Mouse (Mus musculus) testis, adult 2 months (tissue): ENCODE results near the gene Hist1h1d.

Experiments
- CTCF ChIP-seq: fragments of 200-500 bp; IDR thresholded peaks from 2 replicates; pipeline ENCODE4 v1.5.1; 2012; ENCODE audit warnings: low read depth, mild to moderate bottlenecking, inconsistent platforms, low read length, moderate library complexity; ENCODE audit not compliant: control insufficient read depth, insufficient read depth, insufficient replicate concordance
- POLR2A ChIP-seq: fragments of 200-500 bp; IDR thresholded peaks from 2 replicates; pipeline ENCODE4 v1.6.1; 2012; ENCODE audit warnings: low read depth, mild to moderate bottlenecking, inconsistent platforms, low read length, moderate library complexity; ENCODE audit not compliant: control insufficient read depth

DNA sequence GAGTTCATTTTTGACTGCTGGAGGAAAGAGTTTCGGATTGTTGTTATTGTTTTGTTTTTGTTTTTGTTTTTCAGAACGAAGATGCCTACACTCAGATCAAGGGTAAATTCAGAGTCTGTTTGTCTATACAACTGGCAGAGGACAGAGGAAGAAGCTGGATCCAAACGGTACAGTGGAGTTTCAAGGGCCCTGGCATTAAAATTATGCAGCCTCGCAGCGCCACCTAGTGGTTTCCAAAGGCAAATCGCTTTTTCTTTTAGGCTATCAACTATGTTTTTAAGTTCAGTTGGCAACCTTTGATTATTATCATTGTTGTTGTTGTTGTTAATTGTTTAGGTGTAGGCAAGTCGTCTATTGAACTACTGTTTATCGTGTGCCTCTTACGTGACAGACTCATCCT, 44.9 kb downstream of the Hist1h1d start:
- no peak for TF ChIP-seq POLR2A
- TF ChIP-seq CTCF = peak; percentile 43; the same call in 1 of the 2 replicates
